ENCODE assay signal across 8 mouse cellular contexts in genomic region chr13:21710821-21711525, GRCm38 (mm10). TPM values are rescaled to one million over a fixed set of nuclear protein-coding genes. Genes with fewer than 3 reads are reported as not detected.
DNase-seq lines count a peak whose midpoint lies in the region; ATAC-seq and TF ChIP-seq lines count a peak whose summit lies in the region.

No protein-coding gene starts in this region.

- H3K27ac ChIP-seq in hindbrain, embryonic 12.5 days, result no peak overlapping the region

- H3K4me1 ChIP-seq in hindbrain, embryonic 12.5 days, result peaks cover 8% of the 10 kb centered on the region

- H3K36me3 ChIP-seq in hindbrain, embryonic 12.5 days, result no peaks in the 10 kb centered on the region

- peak overlapping the region; percentile 36 for H3K9ac ChIP-seq in hindbrain, embryonic 12.5 days

- POLR2A ChIA-PET in Patski (lab: Charles Lee), result interaction anchor here (0.5 to 0.7 kb wide), 3 partner anchors 537 to 1818 kb away, joined by 3 to 4 read pairs (median 4); no protein-coding TSS in a partner anchor

- H3K9me3 ChIP-seq in hindbrain, embryonic 12.5 days (replicated peaks), result no peaks in the 10 kb centered on the region

- CTCF ChIA-PET in Patski (lab: Charles Lee), result interaction anchor here (1.0 kb wide), 2 partner anchors 10 to 16 kb away, joined by 3 to 4 read pairs; no protein-coding TSS in a partner anchor

- peak overlapping the region; percentile 36 for H3K4me3 ChIP-seq in hindbrain, embryonic 12.5 days

- peak; percentile 69 for ATAC-seq in Patski
- ATAC-seq in hindbrain, embryonic 12.5 days (ENCODE audit: low FRiP score), result peak; percentile 72

- no peak for DNase-seq in Patski (ENCODE audit: low read depth, low spot score)
- DNase-seq in cerebellum, postnatal 10 days, result peak; percentile 85 to 90
- peak; percentile 68 to 81 for DNase-seq in frontal cortex, postnatal 14 days (ENCODE audit: low spot score in 2 of 2)
- DNase-seq in layer of hippocampus, postnatal 10 days (ENCODE audit: low spot score in 2 of 2), result peak; percentile 82 to 86
- peak; percentile 83 for DNase-seq in lung, postnatal 14 days
- peak; percentile 67 for DNase-seq in retina, adult 2 months (ENCODE audit: low read depth, low spot score)
- peak; percentile 86 for DNase-seq in thymus, postnatal 25 days

- peak overlapping the region; percentile 54 for H3K4me2 ChIP-seq in hindbrain, embryonic 12.5 days (replicated peaks)

- TF ChIP-seq CTCF in Patski (IDR thresholded peaks at IDR 0.05), result no peak

- 3% methylated on average over 22 of the region's 22 CpGs for WGBS in hindbrain, embryonic 12.5 days

- H3K27me3 ChIP-seq in Patski, result peaks cover 6% of the 10 kb centered on the region
- no peaks in the 10 kb centered on the region for H3K27me3 ChIP-seq in hindbrain, embryonic 12.5 days

- in situ Hi-C loops in Patski (cut with MboI; ENCODE audit: low pct_unique_long_range_greater_than_20kb), result loop anchor here (5.0 to 10.0 kb wide), 4 partner anchors 331 to 1824 kb away; partner anchors contain the start of genes Abt1, Hist1h2af, Hist1h2ag and Hist1h2bj

RNA-seq across cellular contexts. Expression of gene Hist1h2bl, which starts 5.0 kb away (rescaled TPM):
- polyA plus RNA-seq in Patski (2021), result 1.1 TPM
- polyA plus RNA-seq in hindbrain, embryonic 12.5 days (2016; fragmentation: Nextera tagmentation; extraction: Ambion mirVana), result 3.6 and 4.4 TPM in 2 replicates
- 10 to 100 TPM; 55.7 to 83.1 TPM for total RNA-seq in layer of hippocampus, postnatal 10 days (2021)

RNA-seq across cellular contexts. Expression of gene Hist1h2ai, which starts 5.2 kb away (rescaled TPM):
- polyA plus RNA-seq in Patski (2021), result not detected
- 17.3 and 29.5 TPM in 2 replicates for polyA plus RNA-seq in hindbrain, embryonic 12.5 days (2016; fragmentation: Nextera tagmentation; extraction: Ambion mirVana)
- total RNA-seq in layer of hippocampus, postnatal 10 days (2021), result 10 to 100 TPM; 69.8 to 77.4 TPM

RNA-seq across cellular contexts. Expression of gene Hist1h3h, which starts 6.5 kb away (rescaled TPM):
- 4.9 TPM for polyA plus RNA-seq in Patski (2021)
- polyA plus RNA-seq in hindbrain, embryonic 12.5 days (2016; fragmentation: Nextera tagmentation; extraction: Ambion mirVana), result 8.9 and 18.3 TPM in 2 replicates
- total RNA-seq in layer of hippocampus, postnatal 10 days (2021), result 100 to 1,000 TPM; 100 to 141 TPM

RNA-seq across cellular contexts. Expression of gene Hist1h2bm, which starts 10.9 kb away (rescaled TPM):
- polyA plus RNA-seq in Patski (2021), result not detected
- polyA plus RNA-seq in hindbrain, embryonic 12.5 days (2016; fragmentation: Nextera tagmentation; extraction: Ambion mirVana), result 2.6 and 4.9 TPM in 2 replicates
- total RNA-seq in layer of hippocampus, postnatal 10 days (2021), result 10 to 100 TPM; 17.6 to 20.3 TPM

RNA-seq across cellular contexts. Expression of gene Olfr1359, which starts 13.1 kb away (rescaled TPM):
- not detected for polyA plus RNA-seq in Patski (2021)
- not detected in 2 replicates for polyA plus RNA-seq in hindbrain, embryonic 12.5 days (2016; fragmentation: Nextera tagmentation; extraction: Ambion mirVana)
- not detected for total RNA-seq in layer of hippocampus, postnatal 10 days (2021)

Comparison
In these comparisons a context has a peak if more than half of its experiments do, and no peak if none do; other contexts are left out.
1. RNA of gene Hist1h2ai, which starts 5.2 kb away (polyA plus RNA-seq): 17.3 to 29.5 TPM in hindbrain, embryonic 12.5 days; not detected in Patski (single experiment); every median in the first group is over 10 times any median in the second.